Mouse (Mus musculus): ENCODE measurements around the gene Copb2. TPM values are rescaled to one million over a fixed set of nuclear protein-coding genes. Genes with fewer than 3 reads are reported as not detected.

The Copb2 gene
- total RNA-seq, 2 experiments from 2014 or later = 84.9 to 91.3 TPM

DNA sequence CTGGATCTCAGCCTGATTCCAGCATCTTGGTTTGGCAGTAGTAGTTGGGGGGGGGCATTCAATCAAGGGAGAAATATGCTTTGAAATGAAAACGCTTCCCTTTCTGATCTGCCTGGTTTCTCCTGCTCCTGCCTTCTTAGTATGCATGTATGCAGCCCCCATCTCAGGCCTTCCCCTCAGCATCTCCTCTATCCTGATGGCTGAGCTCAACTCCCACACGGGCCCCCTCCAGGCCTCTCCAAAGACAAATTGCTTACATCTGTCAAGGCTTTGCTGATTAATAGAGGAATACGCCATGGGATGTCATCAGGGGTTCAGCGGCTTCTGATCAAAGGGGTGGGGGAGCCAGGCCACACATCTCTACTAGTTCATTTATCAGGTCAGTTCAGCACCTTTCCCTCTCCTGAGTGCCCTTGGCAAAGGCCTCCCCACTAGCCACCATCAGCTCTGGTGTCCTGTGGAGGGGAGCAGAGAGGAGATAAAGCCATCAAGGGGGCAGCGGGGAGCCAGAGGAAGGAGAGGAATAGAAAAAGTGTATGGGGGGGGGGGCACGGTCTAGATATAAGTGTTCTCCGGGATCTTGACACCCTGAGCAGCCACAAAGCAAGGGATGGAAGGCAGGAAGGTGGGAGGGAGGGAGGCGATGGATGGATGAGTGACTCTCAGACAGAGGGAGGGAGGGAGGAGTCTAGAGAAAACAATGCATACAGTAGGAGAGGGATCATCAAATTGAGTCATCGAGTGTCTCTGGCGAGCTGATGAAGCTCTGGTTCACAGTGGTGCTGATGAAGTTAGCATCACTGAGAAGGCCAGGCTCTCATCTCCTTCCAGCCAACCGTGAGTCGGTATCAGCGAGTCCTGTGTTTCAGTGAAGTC, 70.0 kb downstream of the Copb2 start:
- DNase-seq (ENCODE audit: extremely low spot score in 1 of 2, low spot score in 1 of 2) = no peak

Other genes with a start within 250 kb of the Copb2 start
- 1 to 10 TPM; 3.1 to 4.4 TPM for gene Rbp1, start 140.8 kb upstream of the Copb2 start, total RNA-seq (2021)
- gene Rbp2, start 77.6 kb upstream of the Copb2 start, total RNA-seq (2021) = not detected
- gene Mrps22, start 37.9 kb downstream of the Copb2 start, total RNA-seq (2021) = 10 to 100 TPM; 27.8 to 32.3 TPM

All from layer of hippocampus, postnatal 25 days (tissue).